Mouse (Mus musculus) embryonic facial prominence, embryonic 15.5 days (tissue): ENCODE data around the gene Tst. TPM values are rescaled to one million over a fixed set of nuclear protein-coding genes. Genes with fewer than 3 reads are reported as not detected.
A peak's percentile ranks its signal among the peaks of the same experiment; 100 is the strongest.

Experiments used
- ATAC-seq: fragments of 200-750 bp; cut with Nextera tagmentation; 2 replicates; pipeline ENCODE4 v1.8.0; 2017; ENCODE audit warnings: low read depth, moderate TSS enrichment; ENCODE audit not compliant: insufficient number of reproducible peaks, low FRiP score, low TSS enrichment
- H3K27ac ChIP-seq: fragments of 300-500 bp; sonication (generic); replicated peaks from 2 replicates; pipeline ENCODE4 v1.5.1; 2015; ENCODE audit warnings: mild to moderate bottlenecking, inconsistent platforms
- H3K27me3 ChIP-seq: fragments of 300-500 bp; sonication (generic); 2 replicates; pipeline ENCODE4 v1.6.1; 2015; ENCODE audit warnings: inconsistent platforms
- H3K36me3 ChIP-seq: fragments of 300-500 bp; sonication (generic); 2 replicates; pipeline ENCODE4 v1.6.1; 2015; ENCODE audit warnings: mild to moderate bottlenecking, inconsistent platforms
- H3K4me1 ChIP-seq: fragments of 300-500 bp; sonication (generic); 2 replicates; pipeline ENCODE4 v1.6.1; 2015; ENCODE audit warnings: inconsistent platforms
- H3K4me2 ChIP-seq: fragments of 300-500 bp; sonication (generic); replicated peaks from 2 replicates; pipeline ENCODE4 v1.6.1; 2015; ENCODE audit warnings: mild to moderate bottlenecking, inconsistent platforms
- H3K4me3 ChIP-seq: fragments of 300-500 bp; sonication (generic); replicated peaks from 2 replicates; pipeline ENCODE4 v1.5.1; 2015; ENCODE audit warnings: mild to moderate bottlenecking, inconsistent platforms
- H3K9ac ChIP-seq: fragments of 300-500 bp; sonication (generic); 2 replicates; pipeline ENCODE4 v1.6.1; 2015; ENCODE audit warnings: inconsistent platforms
- H3K9me3 ChIP-seq: fragments of 300-500 bp; sonication (generic); replicated peaks from 2 replicates; pipeline ENCODE4 v1.6.1; 2016; ENCODE audit warnings: inconsistent platforms
- WGBS: fragments of 180-500 bp; shearing (Covaris S2); methylation state at CpG from one replicate; pipeline ENCODE4 v1.1.7; 2015; 5-methylcytosine and 5-hydroxymethylcytosine counted together
- polyA plus RNA-seq: library from polyadenylated mRNA; unstranded; fragments of >200 nt; fragmentation: Nextera tagmentation; extraction: Ambion mirVana; gene quantifications from 2 replicates; pipeline ENCODE4 v1.2.1, GENCODE M21; 2015

Gene Tst
- polyA plus RNA-seq, 1 experiment from 2014 or later = 68.9 TPM

- H3K9me3 ChIP-seq = no peaks in the 10 kb centered on the region
- H3K27ac ChIP-seq = peak overlapping the region; percentile 76
- 4% methylated on average over 3 of the region's 3 CpGs for WGBS
- H3K4me1 ChIP-seq = peaks cover 25% of the 10 kb centered on the region
- peaks cover 26% of the 10 kb centered on the region for H3K36me3 ChIP-seq
- H3K27me3 ChIP-seq = no peaks in the 10 kb centered on the region
- H3K4me2 ChIP-seq = peak overlapping the region; percentile 73
- peak overlapping the region; percentile 76 for H3K4me3 ChIP-seq
- ATAC-seq = no peak
- peak overlapping the region; percentile 53 for H3K9ac ChIP-seq
Measured at GRCm38 (mm10) chr15:78429139-78429459, 23.4 kb upstream of the Tst start.

- 2% methylated on average over 50 of the region's 52 CpGs for WGBS
- peaks cover 25% of the 10 kb centered on the region for H3K4me1 ChIP-seq
- peak within 1 kb of the TSS; percentile 53 for H3K9ac ChIP-seq
- peak within 1 kb of the TSS; percentile 73 for H3K4me2 ChIP-seq
- H3K27me3 ChIP-seq = no peaks in the 10 kb centered on the region
- H3K36me3 ChIP-seq = peaks cover 21% of the 10 kb centered on the region
- H3K4me3 ChIP-seq = peak within 1 kb of the TSS; percentile 76
- no peaks in the 10 kb centered on the region for H3K9me3 ChIP-seq
- peak within 1 kb of the TSS; percentile 76 for H3K27ac ChIP-seq
- ATAC-seq = peak; percentile 83
Measured at GRCm38 (mm10) chr15:78428391-78429138, 22.9 kb upstream of the Tst start, which contains the start of gene Kctd17. Gene Kctd17 (plus strand): TSS chr15:78428564.

- Histone ChIP-seq H3K4me3 (no peak overlapping the region), H3K4me1 (peaks cover 18% of the 10 kb centered on the region), H3K27ac (no peak overlapping the region), H3K4me2 (no peak overlapping the region), H3K36me3 (no peaks in the 10 kb centered on the region), H3K9ac (no peak overlapping the region), H3K9me3 (no peaks in the 10 kb centered on the region), H3K27me3 (no peaks in the 10 kb centered on the region)
- 61% methylated on average over 4 of the region's 4 CpGs for WGBS
- no peak for ATAC-seq
Measured at GRCm38 (mm10) chr15:78425230-78425629, 19.5 kb upstream of the Tst start.

- no peak overlapping the region for H3K27ac ChIP-seq
Measured at GRCm38 (mm10) chr15:78424507-78424906, 18.8 kb upstream of the Tst start.

GRCm38 (mm10) chr15:78422046-78422956, 16.6 kb upstream of the Tst start:
- H3K9ac ChIP-seq = no peak overlapping the region
- H3K4me1 ChIP-seq = no peaks in the 10 kb centered on the region
- no peaks in the 10 kb centered on the region for H3K9me3 ChIP-seq
- WGBS = 12% methylated on average over 16 of the region's 16 CpGs
- no peak overlapping the region; the same call in 1 of the 2 replicates for H3K4me2 ChIP-seq
- no peak; the same call in none of the 2 replicates for ATAC-seq
- no peaks in the 10 kb centered on the region for H3K27me3 ChIP-seq
- no peaks in the 10 kb centered on the region for H3K36me3 ChIP-seq
- no peak overlapping the region for H3K27ac ChIP-seq
- no peak overlapping the region for H3K4me3 ChIP-seq

More at GRCm38 (mm10) chr15:78424507-78424906, 18.8 kb upstream of the Tst start:
- no peaks in the 10 kb centered on the region for H3K36me3 ChIP-seq
- no peaks in the 10 kb centered on the region for H3K27me3 ChIP-seq
- H3K9me3 ChIP-seq = no peaks in the 10 kb centered on the region
- no peak for ATAC-seq
- no peak overlapping the region for H3K9ac ChIP-seq
- H3K4me3 ChIP-seq = no peak overlapping the region
- WGBS = 22% methylated on average over 11 of the region's 11 CpGs
- H3K4me2 ChIP-seq = no peak overlapping the region
- H3K4me1 ChIP-seq = peaks cover 11% of the 10 kb centered on the region

GRCm38 (mm10) chr15:78420395-78420794, 14.7 kb upstream of the Tst start:
- Histone ChIP-seq H3K4me3 (no peak overlapping the region), H3K27ac (no peak overlapping the region), H3K4me2 (no peak overlapping the region), H3K9me3 (no peaks in the 10 kb centered on the region), H3K4me1 (no peaks in the 10 kb centered on the region), H3K27me3 (no peaks in the 10 kb centered on the region), H3K36me3 (no peaks in the 10 kb centered on the region), H3K9ac (no peak overlapping the region)
- whole genome bisulfite sequencing = 81% methylated on average over 13 of the region's 13 CpGs
- ATAC-seq = no peak

- H3K4me1 ChIP-seq = no peaks in the 10 kb centered on the region
- no peak overlapping the region for H3K4me3 ChIP-seq
- H3K9ac ChIP-seq = no peak overlapping the region
- H3K27ac ChIP-seq = peak overlapping the region; percentile 17; the same call in 1 of the 2 replicates
- no peaks in the 10 kb centered on the region for H3K36me3 ChIP-seq
- H3K4me2 ChIP-seq = no peak overlapping the region
- H3K27me3 ChIP-seq = no peaks in the 10 kb centered on the region
- no peaks in the 10 kb centered on the region for H3K9me3 ChIP-seq
- WGBS = 17% methylated on average over 4 of the region's 4 CpGs
- ATAC-seq = no peak
Measured at GRCm38 (mm10) chr15:78416937-78417336, 11.2 kb upstream of the Tst start.

- Histone ChIP-seq H3K27ac (peak overlapping the region; percentile 11; the same call in 1 of the 2 replicates), H3K27me3 (peaks cover 24% of the 10 kb centered on the region), H3K9ac (no peak overlapping the region), H3K4me3 (no peak overlapping the region), H3K4me2 (no peak overlapping the region), H3K9me3 (no peaks in the 10 kb centered on the region), H3K4me1 (peaks cover 9% of the 10 kb centered on the region), H3K36me3 (no peaks in the 10 kb centered on the region)
- no peak for ATAC-seq
- WGBS = 77% methylated on average over 8 of the region's 8 CpGs
Measured at GRCm38 (mm10) chr15:78414157-78414556, 8.4 kb upstream of the Tst start.

- H3K4me2 ChIP-seq = no peak overlapping the region
- H3K27me3 ChIP-seq = peaks cover 29% of the 10 kb centered on the region
- no peaks in the 10 kb centered on the region for H3K9me3 ChIP-seq
- H3K9ac ChIP-seq = no peak overlapping the region
- H3K36me3 ChIP-seq = no peaks in the 10 kb centered on the region
- peaks cover 9% of the 10 kb centered on the region for H3K4me1 ChIP-seq
- no peak overlapping the region for H3K4me3 ChIP-seq
- no peak for ATAC-seq
- 58% methylated on average over 1 of the region's 1 CpGs for WGBS
- H3K27ac ChIP-seq = 0 out of 2 replicates have a peak overlapping the region, but pooled peaks have one; percentile 11
Measured at GRCm38 (mm10) chr15:78413719-78414117, 8.0 kb upstream of the Tst start.

GRCm38 (mm10) chr15:78413083-78413718, 7.5 kb upstream of the Tst start:
- H3K4me2 ChIP-seq = no peak overlapping the region
- peaks cover 33% of the 10 kb centered on the region for H3K27me3 ChIP-seq
- H3K36me3 ChIP-seq = no peaks in the 10 kb centered on the region
- no peak overlapping the region for H3K27ac ChIP-seq
- WGBS = 87% methylated on average over 14 of the region's 14 CpGs
- H3K4me1 ChIP-seq = peaks cover 9% of the 10 kb centered on the region
- H3K4me3 ChIP-seq = no peak overlapping the region
- H3K9me3 ChIP-seq = no peaks in the 10 kb centered on the region
- no peak for ATAC-seq
- no peak overlapping the region for H3K9ac ChIP-seq

- Histone ChIP-seq H3K27ac (no peak overlapping the region), H3K36me3 (no peaks in the 10 kb centered on the region), H3K4me2 (peak overlapping the region; percentile 36), H3K4me3 (peak overlapping the region; percentile 23), H3K9ac (no peak overlapping the region), H3K9me3 (no peaks in the 10 kb centered on the region), H3K4me1 (peaks cover 32% of the 10 kb centered on the region), H3K27me3 (peaks cover 39% of the 10 kb centered on the region)
- ATAC-seq = no peak
- 23% methylated on average over 12 of the region's 12 CpGs for WGBS
Measured at GRCm38 (mm10) chr15:78409570-78410052, 3.9 kb upstream of the Tst start.
